Mouse (Mus musculus) R1 (cell line): ENCODE measurements around the gene Gabra3.
A peak's percentile ranks its signal among the peaks of the same experiment; 100 is the strongest.

ENCODE experiments used
- DNase-seq: peaks from one replicate; pipeline ENCODE4 v3.0.0-alpha.2; 2018; ENCODE audit warnings: low read depth, low spot score

Gene Gabra3

DNA sequence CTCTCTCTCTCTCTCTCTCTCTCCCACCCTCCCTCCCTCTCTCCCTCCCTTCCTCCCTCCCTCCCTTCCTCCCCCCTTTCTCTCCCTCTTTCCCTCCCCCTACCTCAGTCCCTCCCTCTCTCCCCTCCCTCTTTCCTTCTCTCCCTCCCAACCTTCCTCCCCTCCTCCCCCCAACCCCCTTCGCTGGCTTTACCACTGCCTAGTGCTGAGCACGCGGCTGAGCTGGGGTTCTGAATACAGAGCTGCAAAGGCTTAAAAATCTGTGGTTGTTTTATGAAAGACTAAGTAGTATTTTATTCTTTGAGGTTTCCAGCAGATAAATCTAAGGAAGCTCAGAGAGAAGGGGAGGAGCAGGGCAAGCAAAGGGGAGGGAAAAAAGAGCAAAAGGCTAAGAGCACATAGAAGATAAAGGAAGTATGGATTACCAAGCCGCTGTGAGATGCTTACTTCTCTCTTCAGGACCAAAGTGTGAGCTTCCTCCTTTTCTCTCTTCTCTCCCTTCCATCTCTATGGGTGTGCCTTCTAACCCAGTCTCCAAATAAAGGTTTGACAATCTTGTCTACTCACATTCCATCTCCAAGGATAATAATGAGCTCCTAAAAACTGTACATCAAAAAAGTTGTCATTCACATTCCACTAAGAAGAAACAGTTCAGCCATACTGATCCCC, at the start of gene Gabra3:
TSS of gene Gabra3 (minus strand) at position 619 of the 669 bp plus-strand sequence.
- DNase-seq, result no peak

DNA sequence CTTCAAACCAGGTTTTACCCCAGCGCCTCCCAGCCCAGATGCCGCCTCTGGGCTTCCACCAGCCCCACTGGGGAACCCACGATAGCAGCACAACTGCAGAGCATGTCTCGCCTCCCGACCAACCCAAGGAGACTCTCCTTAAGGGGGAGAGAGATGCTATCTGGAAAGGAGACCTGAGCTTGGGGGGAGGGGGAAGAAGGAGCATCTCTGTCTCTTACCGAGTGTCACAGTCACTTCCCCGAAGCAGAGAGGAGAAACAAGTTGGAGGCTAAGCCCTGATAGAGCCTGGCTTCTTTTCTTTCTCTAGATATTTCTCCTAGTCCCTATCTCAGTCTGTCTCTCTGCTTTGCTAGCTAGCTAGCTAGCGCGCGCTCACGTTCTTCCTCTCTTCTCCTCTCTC, 859 bp downstream of the Gabra3 start:
- no peak for DNase-seq

DNA sequence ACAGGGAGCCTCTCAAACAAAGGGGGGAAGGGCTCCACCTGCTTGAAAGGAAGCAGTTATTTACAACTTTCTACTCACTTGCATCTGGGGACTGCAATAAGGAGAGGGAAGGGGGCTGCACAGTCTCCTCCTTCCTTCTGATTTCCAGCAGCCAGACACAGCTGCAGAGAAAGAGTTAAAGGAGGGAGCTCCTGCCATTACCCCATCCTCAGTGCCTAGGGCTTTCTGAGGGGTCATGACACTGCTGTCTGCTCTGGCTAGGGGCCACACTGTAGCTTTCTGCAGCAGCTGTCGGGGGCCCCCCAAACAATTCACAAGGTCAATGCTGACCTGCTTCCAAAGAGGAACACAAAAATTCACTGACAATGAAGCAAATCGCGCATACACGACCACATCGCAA, 1.3 kb downstream of the Gabra3 start:
- no peak for DNase-seq

DNA sequence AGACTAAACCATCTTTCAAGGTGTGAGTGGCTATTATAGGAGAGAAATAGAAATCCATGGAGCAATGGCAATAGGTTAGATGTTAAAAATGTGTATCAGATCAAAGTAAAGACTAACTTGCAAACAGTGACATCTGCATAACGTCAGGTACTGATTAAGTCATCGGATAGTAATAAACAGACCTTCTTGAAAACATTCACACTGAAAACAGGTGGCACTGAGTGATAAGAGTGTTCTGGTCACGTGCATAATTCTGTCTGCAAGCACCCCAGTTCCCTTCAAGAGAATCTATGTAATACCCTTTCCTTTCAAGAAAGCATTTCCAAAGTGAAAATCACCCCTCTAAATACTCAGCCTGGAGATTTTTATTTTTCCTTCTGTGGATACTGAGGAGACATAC, 6.0 kb downstream of the Gabra3 start:
- DNase-seq, result no peak

DNA sequence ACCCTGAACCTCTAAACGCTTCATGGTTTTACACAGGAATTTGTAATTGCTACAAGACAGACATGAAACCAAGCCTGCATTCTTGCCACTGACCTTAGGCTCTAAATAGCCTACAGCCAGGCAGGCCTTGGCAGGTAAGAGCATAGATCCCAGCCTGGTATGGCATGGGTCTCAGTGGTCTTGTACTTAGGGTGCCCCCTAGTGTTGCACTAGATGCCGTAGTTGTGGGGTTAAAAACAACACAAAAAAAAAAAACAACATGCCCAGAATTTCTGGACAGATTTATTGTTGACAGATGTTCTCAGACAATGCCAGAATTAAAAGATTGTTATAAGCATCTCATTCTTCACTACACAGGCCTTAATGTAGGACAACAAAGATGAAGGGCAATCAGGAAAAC, 12.0 kb downstream of the Gabra3 start:
- peak; percentile 15 for DNase-seq

DNA sequence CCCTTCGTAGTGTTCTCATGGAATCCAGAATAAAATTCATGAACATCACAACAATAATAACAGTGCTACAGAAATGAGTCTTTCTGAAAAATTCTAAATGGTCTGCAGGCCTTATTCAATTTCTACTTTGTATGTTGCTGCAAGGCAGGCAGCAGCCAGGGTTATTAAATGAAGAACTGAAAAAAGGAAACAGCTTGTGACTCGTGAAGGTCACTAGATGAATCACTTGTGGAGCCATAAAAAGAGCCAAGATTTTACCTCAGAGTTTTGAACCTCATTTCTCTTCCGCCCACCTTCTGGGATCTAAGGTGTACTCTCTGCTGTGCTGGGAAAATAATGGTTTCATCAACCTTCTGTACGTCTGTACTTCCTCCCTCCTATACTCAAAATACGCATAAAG, 159.4 kb downstream of the Gabra3 start:
- no peak for DNase-seq

DNA sequence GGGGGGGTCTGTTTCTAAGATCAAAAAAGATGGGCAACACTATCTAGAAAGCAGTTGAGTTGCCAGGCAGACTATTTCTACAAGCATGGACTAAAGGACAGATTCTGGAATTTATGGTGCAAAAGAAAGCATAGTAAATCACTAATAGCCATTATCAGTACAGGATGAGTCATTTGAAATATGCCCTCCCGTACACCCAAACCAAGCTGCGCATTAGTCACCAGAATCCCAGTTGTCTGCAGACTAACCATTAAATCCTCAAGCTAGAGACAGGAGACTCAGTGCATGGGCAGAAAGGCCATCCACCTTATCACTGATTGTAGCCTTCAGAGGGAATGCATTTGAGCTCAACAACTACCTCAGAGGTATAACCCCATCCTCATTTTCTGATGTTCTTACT, 166.8 kb downstream of the Gabra3 start:
- no peak for DNase-seq

DNA sequence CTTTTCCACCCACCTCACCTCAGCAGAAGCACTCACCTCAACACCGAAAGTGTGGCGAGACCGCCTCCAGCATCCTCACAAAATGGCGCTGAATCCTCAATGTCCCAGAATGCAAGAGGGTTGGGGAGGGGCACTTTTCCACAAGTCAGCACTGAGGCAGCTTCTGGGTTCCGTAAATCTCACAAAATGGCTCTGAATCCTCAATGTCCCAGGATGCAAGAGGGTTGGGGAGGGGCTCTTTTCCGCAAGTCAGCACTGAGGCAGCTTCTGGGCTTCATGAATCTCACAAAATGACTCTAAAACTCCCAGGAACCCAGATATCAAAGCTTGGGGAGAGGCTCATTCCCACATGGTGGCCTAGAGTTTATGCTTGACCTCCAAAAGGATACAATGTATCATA, 269.9 kb downstream of the Gabra3 start, which contains the start of gene Magea10:
TSS of gene Magea10 (minus strand) at position 101 of the 400 bp plus-strand sequence.
- DNase-seq, result peak; percentile 1
